Mouse (Mus musculus) adrenal gland, adult 8-10 months (tissue): ENCODE measurements at regions not wholly inside any gene's neighbourhood (a gene's known extent, or its start where the extent isn't known, plus 50 kb on each side); places are given as distances from the start of the nearest gene placed in this dataset.
A peak's percentile ranks its signal among the peaks of the same experiment; 100 is the strongest.
"Not testable (repeated sequence)": the region's sequence is repeated elsewhere in the genome, so short reads cannot be mapped to it uniquely, and the experiment has no call there.

Experiments
- DNase-seq: peaks from one replicate; pipeline ENCODE4 v3.0.0; 2022

DNA sequence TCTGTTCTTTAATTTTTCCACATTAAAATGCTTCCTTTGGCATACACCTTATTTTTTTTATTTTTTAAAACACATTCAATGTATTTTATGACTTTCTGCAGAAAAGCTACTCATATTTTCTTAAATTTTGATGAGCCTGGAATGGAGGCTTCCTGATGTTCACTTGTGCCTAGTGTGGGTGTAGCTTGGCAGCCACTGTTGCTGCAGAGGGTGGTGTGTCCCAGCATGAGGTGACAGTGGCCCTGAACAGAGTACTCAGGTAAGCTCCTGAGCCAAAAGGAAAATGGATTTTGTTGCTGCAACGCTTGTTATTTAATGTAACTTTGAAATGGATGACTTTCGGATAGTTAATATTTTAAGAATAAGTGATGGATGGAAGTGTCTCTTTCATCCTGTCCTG lies 170.6 kb downstream of the Eipr1 start:
- no peak for DNase-seq

DNA sequence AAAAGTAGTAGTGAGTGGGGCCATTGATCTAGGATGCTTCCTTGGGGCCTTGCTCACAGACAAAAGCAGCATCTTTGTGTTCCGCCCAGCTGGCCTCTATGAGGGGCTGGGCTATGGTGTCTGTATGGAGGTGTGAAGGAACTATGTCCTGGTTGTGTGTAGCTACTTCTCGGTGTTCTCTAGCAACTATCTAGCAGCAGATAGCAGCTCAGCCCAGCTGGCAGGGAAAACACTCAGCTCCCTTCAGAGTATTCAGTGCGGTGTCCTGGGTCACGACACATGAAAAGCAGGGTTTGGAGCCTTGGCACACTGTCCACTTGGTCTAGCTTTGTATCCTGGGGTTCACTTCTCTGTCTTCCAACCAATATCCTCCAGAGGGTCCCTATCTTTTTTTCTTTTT lies 173.6 kb downstream of the Eipr1 start:
- DNase-seq = no peak

DNA sequence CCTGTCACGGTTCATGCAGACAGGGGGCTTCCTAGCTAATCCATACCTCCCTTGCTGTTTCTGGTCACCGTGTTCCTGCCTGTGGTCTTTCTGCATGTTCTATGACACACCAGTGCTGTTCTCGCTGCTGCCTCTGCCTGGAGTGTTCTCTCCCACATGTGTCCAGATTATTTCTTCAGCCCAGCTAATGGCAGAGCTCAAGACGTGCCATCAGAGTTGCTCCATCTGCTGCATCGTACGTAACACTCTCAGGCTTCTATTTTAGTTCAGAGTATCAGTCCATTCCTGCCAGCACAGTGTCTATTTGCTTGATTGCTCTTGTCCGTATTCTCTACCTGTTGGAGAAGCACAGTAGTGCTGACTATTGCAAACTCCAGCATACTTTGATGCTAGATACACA lies 188.3 kb downstream of the Eipr1 start:
- no peak for DNase-seq

DNA sequence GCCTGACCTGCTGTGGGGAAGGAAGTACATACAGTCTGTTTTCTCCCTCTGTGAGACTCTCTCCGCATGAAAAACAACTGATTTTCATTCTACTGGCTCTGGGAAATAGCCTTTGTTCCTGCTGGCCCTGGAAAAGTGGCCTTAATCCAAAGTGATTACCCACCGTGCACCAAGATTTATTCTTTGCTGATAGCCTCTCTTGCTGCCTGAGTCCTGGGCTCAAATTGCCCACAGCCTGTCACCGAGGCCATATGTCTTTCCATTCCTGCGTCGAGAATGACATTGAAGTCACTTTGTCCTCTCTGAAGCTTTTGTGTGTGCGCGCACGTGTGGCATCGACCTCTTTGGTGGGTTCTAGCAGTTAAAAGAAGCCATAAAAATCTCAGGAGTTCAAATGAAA lies 197.3 kb downstream of the Eipr1 start:
- peak; percentile 34 for DNase-seq

DNA sequence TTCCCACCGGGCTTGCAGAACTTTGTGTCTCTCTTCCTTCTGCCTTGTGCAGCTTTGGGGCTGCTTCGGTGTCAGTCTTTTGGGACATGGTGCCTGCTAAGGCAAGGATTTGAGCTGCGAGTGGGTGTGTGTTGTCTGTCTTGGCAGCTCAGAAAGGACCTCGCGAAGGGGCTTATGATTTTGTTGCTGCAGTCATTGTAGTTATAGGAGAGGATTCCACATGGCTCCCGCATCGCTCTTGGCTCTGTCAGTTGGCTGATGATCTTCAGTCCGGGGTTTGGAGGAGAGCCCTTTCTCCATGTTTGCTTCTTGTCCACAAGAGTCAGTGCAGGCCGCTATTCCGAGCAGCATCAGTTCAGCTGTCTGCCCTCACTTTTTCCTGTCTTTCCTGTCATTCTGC lies 197.7 kb downstream of the Eipr1 start:
- DNase-seq = no peak

DNA sequence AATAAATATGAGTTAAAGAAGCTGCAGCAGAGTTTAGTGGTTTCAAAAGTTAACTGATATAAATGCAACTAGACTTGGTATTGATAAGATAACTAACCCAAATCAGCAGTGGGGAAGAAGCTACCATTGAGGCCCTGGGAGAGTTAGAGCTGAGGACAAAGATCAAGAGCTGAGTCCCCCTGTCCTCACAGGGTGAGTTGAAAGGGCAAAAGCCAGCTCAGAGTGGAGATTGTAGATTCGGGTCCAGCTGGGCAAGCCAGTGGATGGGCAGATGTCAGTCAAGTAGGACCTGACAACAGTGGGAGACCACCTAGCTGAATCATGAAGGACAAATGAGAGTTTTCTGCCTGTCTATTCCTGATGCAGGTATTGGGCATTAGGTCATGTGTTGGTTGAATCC lies 205.6 kb downstream of the Eipr1 start:
- DNase-seq = no peak

DNA sequence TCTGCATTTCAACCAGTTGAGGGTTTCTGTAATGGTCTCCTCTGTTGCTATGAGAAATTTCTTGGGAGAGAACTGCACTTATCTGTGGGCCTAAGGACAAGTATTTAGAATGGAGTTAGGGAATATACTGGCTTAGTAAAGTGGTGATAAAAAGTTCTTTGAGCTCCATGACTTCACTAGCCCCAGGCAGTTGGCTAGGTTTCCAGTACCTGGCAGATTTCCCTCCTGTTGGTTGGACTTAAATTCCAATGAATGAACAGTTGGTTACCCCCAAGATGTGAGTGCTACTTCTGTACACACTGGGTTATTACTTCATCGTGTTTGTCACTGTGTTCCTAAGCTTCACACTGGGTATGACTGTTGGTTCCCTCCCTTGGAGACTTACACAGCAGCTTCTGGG lies 207.1 kb downstream of the Eipr1 start:
- DNase-seq = no peak

DNA sequence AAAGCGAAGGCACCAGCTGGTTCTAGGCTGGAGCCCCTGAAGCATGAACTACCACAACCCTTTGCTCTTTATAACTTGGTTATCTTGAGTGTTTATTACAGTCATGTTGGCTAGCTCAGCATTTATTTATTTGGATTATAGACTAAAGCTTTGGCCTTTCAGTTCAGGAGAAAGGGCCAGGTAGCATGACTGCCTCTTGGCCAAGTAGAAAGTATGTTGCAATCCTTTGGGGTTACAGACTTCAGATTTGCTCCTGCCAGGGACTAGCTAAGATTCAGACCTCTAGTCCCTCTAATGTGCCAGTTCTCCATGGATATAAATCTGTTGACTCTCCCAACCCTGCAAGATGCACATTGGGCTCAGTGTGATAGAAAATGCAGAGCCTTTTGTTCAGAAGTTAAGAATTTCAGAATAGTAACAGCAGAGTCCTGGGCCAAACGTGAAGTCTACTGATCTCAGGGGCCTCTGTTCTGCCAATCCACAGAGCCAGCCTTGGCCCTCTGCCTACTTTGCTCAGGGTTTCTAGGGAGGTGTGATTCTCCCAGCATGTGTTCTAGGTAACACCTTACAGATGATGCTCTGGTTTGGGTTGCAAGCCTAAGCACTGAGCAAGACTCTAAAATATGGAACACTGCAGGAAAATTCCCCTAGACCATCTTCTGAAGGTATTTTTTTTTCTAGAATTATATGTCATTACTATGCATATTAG lies 218.2 kb downstream of the Eipr1 start:
- no peak for DNase-seq

DNA sequence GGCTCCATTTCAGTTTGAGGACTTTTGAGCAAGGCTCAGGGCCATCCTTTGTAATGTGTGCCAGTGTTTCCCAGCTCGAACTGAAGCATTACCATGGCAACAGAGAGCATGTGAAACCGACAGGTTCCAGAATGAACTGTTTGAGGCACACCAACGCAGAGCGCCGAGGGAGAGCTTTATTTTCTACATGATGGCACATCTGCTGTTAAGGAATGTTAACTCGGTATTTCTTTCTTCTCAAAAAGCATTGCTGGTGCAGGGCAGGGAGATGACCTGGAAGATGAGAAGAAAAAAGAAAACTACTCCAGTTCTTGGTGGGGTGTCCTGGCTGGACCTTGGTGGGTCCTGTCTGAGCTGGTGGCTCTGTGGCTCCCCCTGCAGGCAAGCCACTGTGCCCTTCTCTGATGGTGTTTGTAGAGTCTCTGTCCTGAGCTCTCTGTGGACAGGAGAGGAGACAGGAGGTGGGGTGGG lies 223.0 kb downstream of the Eipr1 start:
- peak; percentile 52 for DNase-seq

DNA sequence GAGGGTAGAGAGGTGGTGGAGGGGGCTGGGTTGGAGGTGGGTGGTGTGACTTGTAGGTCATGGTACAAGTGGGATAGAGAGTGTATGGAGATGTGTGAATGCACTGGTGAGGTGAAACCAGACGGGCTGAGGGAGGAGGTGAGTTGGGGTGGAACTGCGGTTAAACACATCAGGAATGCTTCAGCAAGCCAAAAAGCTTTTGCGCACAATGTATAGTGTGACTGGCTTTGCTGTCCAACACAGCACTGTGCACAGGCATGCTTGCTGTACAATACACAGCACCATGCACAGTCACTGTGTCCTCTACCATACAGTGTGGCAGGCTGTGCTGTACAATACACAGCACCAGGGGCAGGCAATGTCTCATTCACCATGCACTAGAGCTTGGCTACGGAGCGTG lies 223.6 kb downstream of the Eipr1 start:
- no peak for DNase-seq

DNA sequence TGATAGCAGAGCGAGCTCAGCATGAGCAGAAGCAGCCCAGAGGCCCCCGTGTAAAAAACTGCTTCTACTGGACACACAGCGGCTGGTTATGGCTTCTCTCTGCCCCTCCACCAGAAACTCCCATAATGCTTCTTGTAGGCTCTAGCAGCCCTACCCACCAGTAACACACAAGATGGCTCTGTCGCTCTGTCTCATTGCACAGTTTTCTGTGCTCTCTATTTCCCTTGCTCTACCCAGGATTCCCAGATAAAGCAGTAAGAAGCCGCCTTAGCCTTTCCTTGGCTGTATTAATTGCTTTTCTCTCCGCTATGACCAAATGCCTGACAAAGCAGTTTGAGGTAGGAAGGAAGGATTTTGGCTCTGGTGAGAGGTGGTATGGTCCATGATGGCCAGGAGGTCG lies 228.1 kb downstream of the Eipr1 start:
- no peak for DNase-seq

DNA sequence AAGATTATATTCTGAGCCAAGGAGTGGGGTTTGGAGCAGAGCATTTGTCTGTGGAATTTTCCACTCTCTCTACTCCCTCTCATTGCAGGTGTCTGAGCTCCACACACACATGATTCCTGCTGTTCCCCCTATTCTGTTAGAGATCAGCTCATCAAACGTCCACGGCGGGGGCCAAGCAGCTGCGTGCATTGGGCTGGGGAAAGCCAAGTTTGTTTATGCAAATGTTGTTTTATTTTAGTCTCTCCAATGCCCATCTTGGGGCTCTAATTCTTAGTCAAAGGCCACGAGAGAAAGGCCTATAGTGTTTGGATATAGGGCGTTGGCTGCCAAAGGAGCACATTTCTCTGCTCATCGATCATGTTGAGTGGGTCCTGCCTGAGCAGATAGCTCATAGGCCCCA lies 234.6 kb downstream of the Eipr1 start:
- DNase-seq = no peak

DNA sequence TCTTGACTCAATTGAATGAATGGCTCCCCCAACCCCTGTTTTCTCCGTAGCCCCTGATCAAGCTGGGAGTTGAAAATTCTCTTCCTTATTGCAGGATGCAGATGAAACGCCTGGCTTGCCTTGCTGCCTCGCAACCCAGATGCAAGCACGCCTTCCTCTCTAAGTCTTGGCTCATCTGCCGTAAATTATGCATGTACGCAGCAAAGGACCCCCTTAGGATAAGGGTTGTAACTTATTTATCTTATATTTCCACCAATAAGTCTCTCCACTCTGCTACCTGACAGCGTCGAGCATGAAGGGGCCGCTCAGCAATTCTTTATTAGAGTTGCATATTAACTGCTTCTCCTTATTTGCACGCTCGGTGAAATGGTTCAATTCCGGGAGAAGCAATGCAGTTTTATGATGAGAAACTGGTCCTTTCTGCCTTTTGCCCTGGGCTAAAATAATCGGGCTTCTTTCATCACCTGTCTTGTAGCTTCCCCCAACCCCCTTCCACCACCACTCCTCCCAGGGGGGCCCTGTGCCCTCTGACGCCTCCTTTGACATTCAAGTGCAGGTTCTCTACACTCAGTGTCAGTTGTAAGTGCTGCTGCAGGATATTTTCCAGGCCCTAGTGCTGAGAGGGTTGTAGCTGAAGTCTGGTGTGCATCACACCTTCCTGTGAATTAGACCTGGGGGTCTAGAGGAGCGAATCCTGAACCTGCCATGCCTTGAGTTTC lies 246.0 kb downstream of the Eipr1 start:
- DNase-seq = no peak

DNA sequence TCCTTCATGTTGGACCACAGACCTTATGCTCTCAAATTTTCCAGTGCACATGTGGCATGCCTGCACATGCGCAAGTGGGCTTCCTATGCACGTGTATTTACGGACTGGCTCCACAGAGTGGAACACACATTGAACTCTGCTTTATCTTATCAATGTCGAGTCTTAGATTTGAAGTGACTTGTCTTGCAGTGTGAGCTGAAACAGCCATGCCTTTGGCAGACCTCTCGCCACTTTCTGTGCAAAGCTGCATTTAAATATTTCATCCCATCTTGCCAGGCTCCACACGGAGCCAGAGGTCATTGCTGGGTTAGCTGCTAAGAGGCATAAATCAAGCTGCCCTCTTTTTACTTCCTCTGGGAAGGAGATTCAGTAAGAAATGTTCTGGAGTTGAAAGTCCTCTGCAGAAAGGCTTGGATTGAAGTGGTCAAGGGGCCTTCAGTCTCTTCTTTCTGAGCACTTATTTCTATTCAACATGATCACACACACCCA lies 248.4 kb downstream of the Eipr1 start:
- no peak for DNase-seq

DNA sequence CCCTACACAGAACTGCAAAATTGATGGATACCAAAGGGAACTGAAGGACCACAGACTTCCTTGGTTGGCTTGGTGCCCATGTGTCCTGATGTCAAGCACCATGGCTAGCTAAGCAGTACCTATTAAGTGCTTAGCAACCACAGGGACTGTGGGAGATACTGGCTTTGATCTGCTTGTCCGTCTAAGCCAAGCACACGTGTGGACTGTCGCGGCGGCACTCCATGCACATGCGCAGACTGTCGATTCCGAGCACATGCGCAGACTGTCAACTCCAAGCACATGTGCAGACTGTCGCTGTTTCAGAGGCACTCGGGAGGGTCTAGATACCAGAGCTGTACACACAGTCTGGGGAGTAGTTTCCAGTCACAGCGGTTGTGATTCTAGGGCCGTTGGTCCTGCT lies 252.9 kb downstream of the Eipr1 start:
- DNase-seq = no peak

DNA sequence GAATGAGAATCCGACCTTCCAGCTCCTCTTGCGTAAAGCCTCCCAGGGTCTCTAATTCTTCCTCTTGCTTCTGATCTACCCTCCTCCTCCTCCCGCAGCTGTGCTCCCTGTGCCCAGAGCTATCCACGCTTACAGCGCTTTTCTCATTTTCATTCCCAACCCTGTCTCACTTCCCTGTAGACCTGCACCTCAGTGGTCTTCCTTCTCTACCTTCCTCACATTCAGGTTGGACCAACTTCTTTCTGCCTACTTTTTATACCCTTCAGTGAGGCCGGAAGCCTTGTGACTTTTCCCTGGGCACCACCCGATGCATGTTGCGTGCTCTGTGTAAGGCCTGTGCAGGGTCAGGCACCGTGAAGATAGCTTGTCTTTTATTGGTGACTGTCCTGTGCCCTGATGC lies 263.0 kb downstream of the Eipr1 start:
- DNase-seq = no peak

DNA sequence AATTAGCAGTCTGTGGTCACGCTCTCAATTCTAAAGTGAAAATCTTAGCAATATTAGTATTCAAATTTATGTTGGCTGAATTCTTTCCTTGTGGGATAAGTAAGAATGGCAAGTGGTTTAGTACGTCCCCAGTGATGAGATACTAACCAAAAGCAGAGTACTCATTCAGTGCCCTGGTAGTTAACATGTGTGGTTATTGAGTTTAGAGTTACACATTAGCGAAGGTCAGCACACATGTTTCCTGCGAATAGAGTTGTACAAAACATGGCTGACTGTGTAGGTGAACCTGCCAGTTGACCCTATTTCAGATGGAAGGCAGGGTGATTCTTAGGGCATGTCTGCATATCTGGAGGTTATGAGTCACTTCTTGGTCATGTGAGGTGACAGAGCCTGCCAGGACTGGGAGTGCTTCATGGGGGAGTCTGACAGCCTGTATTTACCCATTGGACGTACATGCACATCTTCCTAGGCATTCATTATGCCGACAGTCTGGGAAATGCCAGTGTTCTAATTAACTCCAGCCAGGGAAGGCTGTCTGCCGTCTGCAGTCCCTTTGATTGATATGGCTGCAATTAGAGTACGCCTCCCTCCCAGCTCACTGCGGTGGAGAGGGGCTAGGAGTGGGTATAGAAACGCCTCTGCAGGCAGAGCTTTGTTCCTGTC lies 263.7 kb downstream of the Eipr1 start:
- DNase-seq = peak; percentile 27

DNA sequence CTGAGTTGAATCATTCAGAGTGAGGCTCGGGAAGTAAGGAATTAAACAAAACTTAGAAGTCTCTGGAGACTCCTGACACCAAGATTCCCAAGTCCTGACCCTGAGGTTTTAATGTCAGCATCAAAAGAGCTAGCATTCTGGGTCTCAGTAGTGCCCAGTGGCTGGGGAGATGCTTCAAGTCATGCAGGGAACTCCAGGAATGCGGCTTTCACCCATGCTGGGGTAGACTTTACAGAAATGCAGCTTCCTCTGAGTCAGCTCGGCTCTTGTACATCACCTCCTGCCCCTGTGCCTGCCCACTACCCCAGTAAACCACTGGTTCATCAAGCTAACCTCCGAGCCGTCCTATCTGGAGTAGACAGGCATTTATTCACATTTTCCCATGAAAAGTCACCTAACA lies 269.5 kb downstream of the Eipr1 start:
- no peak for DNase-seq

DNA sequence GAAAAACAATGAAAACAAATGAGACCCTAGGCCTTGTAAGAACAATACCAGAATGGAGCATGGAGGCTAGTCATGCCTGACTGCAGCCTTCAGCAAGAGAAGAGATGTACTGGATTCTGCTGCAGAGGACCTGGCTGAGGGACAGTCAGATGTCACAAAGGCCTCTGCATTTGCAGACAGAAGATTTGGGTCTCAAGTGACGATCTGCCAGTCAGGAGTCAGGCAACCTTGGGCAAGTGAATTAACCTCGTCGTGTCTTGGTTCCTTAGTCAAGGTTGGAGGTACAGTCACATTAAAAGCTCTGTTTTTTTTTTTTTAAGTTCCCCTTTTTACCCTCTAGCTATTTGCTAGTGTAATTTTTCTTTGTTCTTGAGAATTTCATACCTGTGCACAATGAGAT lies 276.6 kb downstream of the Eipr1 start:
- DNase-seq = no peak

DNA sequence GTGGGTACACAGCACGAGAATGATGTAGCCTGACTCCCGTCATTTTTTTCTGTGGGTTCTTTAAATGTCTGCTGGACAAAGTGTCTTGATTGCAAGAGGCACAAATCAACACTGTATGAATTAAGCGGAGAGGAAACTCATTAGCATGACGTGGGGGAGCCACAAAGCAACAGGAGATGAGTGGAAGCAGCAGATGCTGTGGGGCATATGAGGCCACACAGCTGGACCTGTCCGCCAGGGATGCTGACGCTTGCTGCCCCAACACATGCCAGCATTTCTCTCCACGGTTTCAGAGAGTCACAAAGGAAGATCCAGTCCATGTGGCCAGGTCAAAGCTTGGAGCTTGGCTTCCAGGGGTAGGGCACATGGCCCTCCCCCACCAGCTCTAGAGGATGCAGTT lies 277.9 kb downstream of the Eipr1 start:
- no peak for DNase-seq

DNA sequence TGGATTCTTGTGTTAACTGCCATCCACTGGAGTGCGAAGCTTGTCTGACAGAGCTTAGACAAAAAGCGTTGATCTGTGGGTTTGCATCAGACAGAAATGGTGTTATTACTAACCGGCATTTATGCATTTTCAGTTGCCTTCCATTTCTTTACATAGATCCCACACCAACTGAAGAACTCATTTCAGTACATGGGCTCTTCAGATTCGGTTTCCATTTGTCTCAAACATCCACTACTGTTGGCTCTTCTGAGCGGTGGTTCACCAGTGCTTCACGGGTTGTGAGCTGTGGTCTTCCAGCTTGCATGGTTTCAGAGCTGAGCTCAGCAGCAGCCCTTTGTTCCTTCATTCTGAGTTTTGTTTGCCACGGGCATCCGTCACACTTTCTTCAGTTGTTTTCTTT lies 294.4 kb downstream of the Eipr1 start:
- no peak for DNase-seq

DNA sequence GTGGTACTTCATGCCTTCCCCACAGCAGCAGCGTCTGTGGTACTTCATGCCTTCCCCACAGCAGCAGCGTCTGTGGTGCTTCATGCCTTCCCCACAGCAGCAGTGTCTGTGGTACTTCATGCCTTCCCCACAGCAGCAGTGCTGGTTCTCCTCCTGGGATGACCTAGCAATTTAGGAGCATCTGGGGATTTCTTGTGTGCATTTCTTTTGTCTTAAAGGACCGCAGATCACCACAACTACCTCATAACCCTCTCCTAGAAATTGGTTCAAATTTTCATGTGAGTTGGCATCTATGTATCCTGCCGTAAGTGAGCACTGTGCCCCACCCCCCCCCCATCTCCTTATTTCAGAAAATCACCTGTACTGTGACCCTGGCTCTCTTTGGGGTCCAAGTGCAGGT lies 297.0 kb downstream of the Eipr1 start:
- DNase-seq = not testable (repeated sequence)

DNA sequence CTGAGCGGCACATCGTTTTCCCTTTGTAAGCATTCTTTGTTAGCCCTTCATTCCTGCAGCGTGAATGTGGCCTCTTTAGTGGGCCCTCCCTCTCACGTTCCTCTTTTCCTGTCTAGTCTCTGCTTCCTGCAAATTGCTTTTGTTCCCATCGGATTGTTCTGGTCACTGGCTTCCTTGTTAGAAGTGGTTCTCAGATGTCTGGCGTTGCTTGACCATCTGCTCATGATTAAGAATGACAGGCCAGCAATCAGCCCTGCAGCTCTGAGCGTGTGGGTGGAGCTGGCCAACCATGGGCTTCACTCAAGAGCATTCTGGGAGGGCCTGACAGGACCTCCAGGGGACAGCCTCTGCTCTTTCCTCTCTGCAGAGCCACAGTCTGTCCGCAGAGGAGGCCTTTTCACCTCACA lies 297.5 kb downstream of the Eipr1 start:
- no peak for DNase-seq

DNA sequence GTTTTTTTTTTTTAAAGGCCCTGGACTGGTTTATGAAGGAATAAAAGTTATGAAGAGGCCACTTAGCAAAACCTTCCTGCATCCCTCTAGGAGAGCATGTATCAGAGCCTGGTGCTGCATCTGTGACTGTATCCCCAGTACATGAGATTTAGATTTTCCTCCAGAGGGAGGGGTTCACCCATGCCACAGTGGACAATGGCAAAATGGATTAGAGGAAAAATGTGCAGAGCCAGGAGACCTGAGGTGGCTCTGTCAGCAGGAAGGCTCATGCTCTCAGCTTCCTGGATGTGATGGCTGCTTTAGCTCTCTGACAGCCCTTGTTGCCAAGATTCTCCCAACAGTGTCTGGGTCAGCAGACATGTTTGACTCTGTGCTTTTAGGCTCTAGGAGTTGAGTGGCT lies 298.2 kb downstream of the Eipr1 start:
- DNase-seq = no peak
